In the genomic region with DNA sequence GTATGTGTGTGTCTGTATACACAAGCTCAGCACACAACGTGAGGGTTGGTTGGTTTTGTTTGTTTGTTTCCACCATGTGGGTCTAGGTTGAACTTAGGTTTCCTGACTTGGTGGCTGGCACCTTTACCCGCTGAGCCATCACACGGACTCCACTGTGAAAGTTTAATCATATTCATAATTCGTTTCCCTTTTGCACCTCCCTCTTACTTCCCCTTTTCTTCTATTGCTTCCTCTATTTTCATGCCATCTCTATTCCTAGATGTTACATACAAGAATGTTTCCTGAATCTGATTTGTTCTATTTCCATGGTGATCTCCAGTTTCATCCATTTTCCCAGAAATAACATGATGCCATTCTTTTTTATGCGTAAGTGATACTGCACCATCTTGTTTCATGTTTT, we compare ENCODE assay signal across 17 mouse cellular contexts. TPM values are rescaled to one million over a fixed set of nuclear protein-coding genes. Genes with fewer than 3 reads are reported as not detected.
"Had no signal": no experiment of that assay in that cellular context is flagged by ENCODE, and none has a peak within 500 bp of the region (broad histone marks: within the 10 kb centered on the region; RNA-seq: fewer than 3 reads in every experiment).

No protein-coding gene starts in this region.

- ATAC-seq: lung, postnatal 0 days; midbrain, embryonic 15.5 days had no signal

- H3K27ac ChIP-seq: left cerebral cortex, adult 2 months; limb, embryonic 10.5 days; liver, embryonic 15.5 days; midbrain, embryonic 15.5 days; neural tube, embryonic 15.5 days had no signal

- H3K4me3 ChIP-seq: left cerebral cortex, adult 2 months; limb, embryonic 10.5 days; liver, embryonic 15.5 days; megakaryocyte, embryonic 14.5 days; midbrain, embryonic 15.5 days; neural tube, embryonic 15.5 days had no signal

- DNase-seq: kidney, postnatal 25 days; lung, adult 2 months; lung, postnatal 36 days; right cerebral cortex, adult 18-20 months; right cerebral cortex, postnatal 25 days; thymus, adult 18-20 months; thymus, postnatal 14 days had no signal

- H3K36me3 ChIP-seq: limb, embryonic 10.5 days; liver, embryonic 15.5 days; midbrain, embryonic 15.5 days; neural tube, embryonic 15.5 days had no signal

- H3K9me3 ChIP-seq: limb, embryonic 10.5 days; liver, embryonic 15.5 days; megakaryocyte, embryonic 14.5 days; midbrain, embryonic 15.5 days; neural tube, embryonic 15.5 days had no signal

- H3K9ac ChIP-seq: liver, embryonic 15.5 days; midbrain, embryonic 15.5 days; neural tube, embryonic 15.5 days had no signal

- H3K27me3 ChIP-seq: liver, embryonic 15.5 days; midbrain, embryonic 15.5 days; neural tube, embryonic 15.5 days had no signal

- H3K4me1 ChIP-seq: limb, embryonic 10.5 days; liver, embryonic 15.5 days had no signal

- H3K4me2 ChIP-seq: liver, embryonic 11.5 days; liver, embryonic 15.5 days; midbrain, embryonic 11.5 days; midbrain, embryonic 15.5 days; neural tube, embryonic 15.5 days had no signal

RNA-seq across cellular contexts. Expression of a gene that starts 46.2 kb away (rescaled TPM):
- total RNA-seq: monocyte, adult 5-6 weeks had no signal
